Mouse (Mus musculus): ENCODE results near the gene Clec2d.

DNA sequence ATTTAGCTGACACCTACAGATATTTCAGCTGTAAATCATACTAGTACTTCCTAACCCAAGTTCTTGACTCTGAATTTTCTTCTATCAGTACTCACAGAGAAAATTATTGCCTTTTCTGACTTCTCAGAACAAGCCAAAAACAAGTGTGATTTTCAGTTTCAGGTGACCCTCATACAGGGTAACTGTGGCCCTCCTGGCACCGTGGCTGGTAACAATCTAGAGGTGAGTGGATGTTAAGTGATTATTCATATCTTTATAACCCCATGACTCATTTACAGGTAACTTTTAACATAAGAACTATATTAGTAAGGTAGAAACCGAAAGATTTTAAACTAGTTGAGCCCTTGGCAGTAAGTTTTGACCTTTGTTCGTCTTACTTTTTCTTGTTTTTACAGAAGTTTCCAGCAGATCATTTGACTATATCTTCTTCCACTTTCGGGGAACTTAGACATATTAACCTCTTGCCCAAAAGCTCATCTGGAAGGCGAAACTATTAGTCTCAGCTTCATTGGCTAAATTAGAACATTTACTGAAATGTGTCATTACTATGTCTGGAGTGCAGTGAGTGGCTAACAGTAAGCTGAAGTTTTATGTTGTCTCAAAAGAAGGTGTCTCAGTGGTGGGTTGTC is 28.6 kb downstream of the Clec2d start:
- TF ChIP-seq CTCF (IDR thresholded peaks at IDR 0.05; ENCODE audit: extremely low read depth, insufficient read depth, insufficient read length, insufficient replicate concordance) (no peak), POLR2A (IDR thresholded peaks at IDR 0.05; ENCODE audit: low read depth, low read length) (no peak)
